In the genomic region with DNA sequence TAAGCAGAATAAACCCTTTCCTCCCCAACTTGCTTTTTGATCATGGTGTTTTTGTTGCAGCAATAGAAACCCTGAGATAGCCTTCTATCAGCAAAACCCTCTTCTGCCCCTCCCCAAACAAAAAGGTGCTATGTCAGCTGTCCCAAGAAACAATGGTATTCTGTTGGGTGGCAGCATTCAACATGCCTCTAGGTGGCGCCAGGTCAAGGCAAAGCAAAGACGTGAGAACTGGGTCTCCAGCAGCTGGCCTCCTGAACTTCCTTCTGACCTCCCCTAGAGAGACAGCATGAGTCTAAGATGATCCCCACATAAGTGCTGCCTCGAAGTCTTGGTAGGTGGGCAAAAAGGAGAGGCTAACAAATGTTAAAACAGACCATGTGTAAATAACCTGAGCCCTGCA, we compare ENCODE assay signal across 8 mouse cellular contexts. TPM values are rescaled to one million over a fixed set of nuclear protein-coding genes. Genes with fewer than 3 reads are reported as not detected.
DNase-seq lines count a peak whose midpoint lies in the region; ATAC-seq and TF ChIP-seq lines count a peak whose summit lies in the region.

No protein-coding gene starts in this region.

- no peak overlapping the region for H3K4me2 ChIP-seq in forebrain, postnatal 0 days (ENCODE audit: low read depth)
- no peak overlapping the region for H3K4me2 ChIP-seq in forebrain, embryonic 15.5 days (replicated peaks)

- no peaks in the 10 kb centered on the region for H3K9me3 ChIP-seq in forebrain, postnatal 0 days (ENCODE audit: low read length)
- no peaks in the 10 kb centered on the region for H3K9me3 ChIP-seq in forebrain, embryonic 15.5 days

- H3K27me3 ChIP-seq in forebrain, postnatal 0 days (ENCODE audit: insufficient read depth, low read length): no peaks in the 10 kb centered on the region
- H3K27me3 ChIP-seq in forebrain, embryonic 15.5 days: no peaks in the 10 kb centered on the region

- 27% methylated on average over 3 of the region's 3 CpGs for WGBS in forebrain, postnatal 0 days
- 27% methylated on average over 3 of the region's 3 CpGs for WGBS in forebrain, embryonic 15.5 days

- H3K27ac ChIP-seq in forebrain, postnatal 0 days (ENCODE audit: low read depth, low read length): no peak overlapping the region
- no peak overlapping the region for H3K27ac ChIP-seq in forebrain, embryonic 15.5 days (replicated peaks)

- no peak overlapping the region for H3K9ac ChIP-seq in forebrain, postnatal 0 days
- H3K9ac ChIP-seq in forebrain, embryonic 15.5 days (replicated peaks): no peak overlapping the region

- TF ChIP-seq CTCF in forebrain, postnatal 0 days (IDR thresholded peaks at IDR 0.05; ENCODE audit: low read depth): peak; percentile 71

- ATAC-seq in forebrain, postnatal 0 days: no peak
- no peak for ATAC-seq in forebrain, embryonic 15.5 days (replicated peaks)
- ATAC-seq in megakaryocyte, adult 5-6 weeks (ENCODE audit: poor library complexity, severe bottlenecking): peak; percentile 45

- peak; percentile 35 for DNase-seq in forebrain, postnatal 0 days
- DNase-seq in urinary bladder, postnatal 25 days (ENCODE audit: low spot score): peak; percentile 58
- no peak for DNase-seq in urinary bladder, postnatal 10 days (ENCODE audit: low spot score)
- peak; percentile 78 for DNase-seq in embryo, embryonic 10 days (ENCODE audit: low spot score)
- peak; percentile 44 to 75 for DNase-seq in kidney, adult 8-10 months
- peak; percentile 65 to 67 for DNase-seq in thymus, postnatal 36 days

- peaks cover 63% of the 10 kb centered on the region for H3K36me3 ChIP-seq in forebrain, postnatal 0 days (ENCODE audit: insufficient read depth)
- peaks cover 59% of the 10 kb centered on the region for H3K36me3 ChIP-seq in forebrain, embryonic 15.5 days

- no peak overlapping the region for H3K4me3 ChIP-seq in forebrain, postnatal 0 days (ENCODE audit: low read depth, low read length)
- no peak overlapping the region for H3K4me3 ChIP-seq in forebrain, embryonic 15.5 days

- H3K4me1 ChIP-seq in forebrain, postnatal 0 days (ENCODE audit: insufficient read depth): no peaks in the 10 kb centered on the region
- no peaks in the 10 kb centered on the region for H3K4me1 ChIP-seq in forebrain, embryonic 15.5 days

RNA-seq across cellular contexts. Expression of gene Npas1, which starts 29.8 kb away (rescaled TPM):
- 10.1 and 10.2 TPM in 2 replicates for total RNA-seq in forebrain, postnatal 0 days (2014; rRNA removed)
- polyA plus RNA-seq in forebrain, postnatal 0 days (2015; fragmentation: Nextera tagmentation; extraction: Ambion mirVana): 12.6 and 14.7 TPM in 2 replicates
- 5.1 and 6.7 TPM in 2 replicates for polyA plus RNA-seq in forebrain, embryonic 15.5 days (2015; fragmentation: Nextera tagmentation; extraction: Ambion mirVana)
- not detected in 2 replicates for total RNA-seq in megakaryocyte, adult 5-6 weeks (2015)
- total RNA-seq in megakaryocyte, adult 5-6 weeks (2017): not detected in 2 replicates

RNA-seq across cellular contexts. Expression of gene Tmem160, which starts 54.7 kb away (rescaled TPM):
- 40.1 and 61.2 TPM in 2 replicates for total RNA-seq in forebrain, postnatal 0 days (2014; rRNA removed)
- 105 and 130 TPM in 2 replicates for polyA plus RNA-seq in forebrain, postnatal 0 days (2015; fragmentation: Nextera tagmentation; extraction: Ambion mirVana)
- 63.5 and 70.2 TPM in 2 replicates for polyA plus RNA-seq in forebrain, embryonic 15.5 days (2015; fragmentation: Nextera tagmentation; extraction: Ambion mirVana)
- 24.2 and 33.1 TPM in 2 replicates for total RNA-seq in megakaryocyte, adult 5-6 weeks (2015)
- 10.7 and 12.8 TPM in 2 replicates for total RNA-seq in megakaryocyte, adult 5-6 weeks (2017)

Comparison
In these comparisons a context has a peak if more than half of its experiments do, and no peak if none do; other contexts are left out.
1. RNA of gene Npas1, which starts 29.8 kb away (total RNA-seq): 10.1 to 10.2 TPM in forebrain, postnatal 0 days; not detected in megakaryocyte, adult 5-6 weeks; every median in the first group is over 10 times any median in the second.